Mouse (Mus musculus) fat pad, adult 2 months (tissue): ENCODE results near the gene Mrpl23.

ENCODE experiments used
- DNase-seq: peaks from one replicate; pipeline ENCODE4 v3.0.0-alpha.2; 2011; ENCODE audit warnings: low read depth, low spot score; ENCODE audit errors: extremely low read depth

Mrpl23 gene

GRCm38 (mm10) chr7:142551691-142552090 lies 19.2 kb downstream of the Mrpl23 start:
- DNase-seq: no peak

DNA sequence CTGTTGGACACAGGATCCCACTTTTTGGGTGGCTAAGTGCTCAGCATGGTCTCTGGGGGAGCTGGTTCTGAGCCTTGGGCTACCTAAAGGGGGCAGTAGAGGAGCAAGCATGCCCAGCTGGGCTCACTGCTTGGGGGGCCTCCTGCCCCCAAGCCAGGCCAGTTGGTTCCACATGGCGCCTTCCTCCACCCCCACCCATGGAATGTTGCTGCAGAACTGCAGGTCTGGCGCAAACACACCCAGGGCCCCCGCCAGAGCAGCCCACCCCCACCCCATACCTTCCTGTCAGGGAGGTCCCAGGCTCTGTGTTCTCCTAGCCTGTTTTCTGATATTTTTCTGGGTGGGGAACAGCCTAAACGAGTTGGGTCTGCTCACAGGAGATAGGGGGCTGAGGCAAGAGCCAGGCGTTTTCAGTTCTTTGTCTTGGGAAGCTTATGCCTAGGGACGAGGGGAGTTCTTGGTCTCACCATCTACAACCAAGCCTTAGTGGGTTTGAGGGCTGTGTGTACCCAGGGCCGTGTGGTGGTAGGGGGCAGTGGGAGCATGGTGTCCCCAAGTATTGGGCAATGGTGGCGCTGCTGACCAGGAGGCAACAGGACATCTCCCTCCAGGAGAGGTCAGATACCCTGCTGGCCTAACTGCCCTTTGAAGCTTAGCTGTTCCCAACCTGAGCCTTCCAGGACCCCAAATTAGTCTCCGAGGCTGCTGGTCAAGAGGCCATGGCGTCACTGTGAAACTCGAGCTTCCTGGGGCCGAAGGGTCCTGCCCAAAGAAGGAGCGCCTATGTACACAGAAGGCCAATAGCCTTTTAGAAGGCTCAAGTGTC lies 20.3 kb downstream of the Mrpl23 start:
- no peak for DNase-seq

DNA sequence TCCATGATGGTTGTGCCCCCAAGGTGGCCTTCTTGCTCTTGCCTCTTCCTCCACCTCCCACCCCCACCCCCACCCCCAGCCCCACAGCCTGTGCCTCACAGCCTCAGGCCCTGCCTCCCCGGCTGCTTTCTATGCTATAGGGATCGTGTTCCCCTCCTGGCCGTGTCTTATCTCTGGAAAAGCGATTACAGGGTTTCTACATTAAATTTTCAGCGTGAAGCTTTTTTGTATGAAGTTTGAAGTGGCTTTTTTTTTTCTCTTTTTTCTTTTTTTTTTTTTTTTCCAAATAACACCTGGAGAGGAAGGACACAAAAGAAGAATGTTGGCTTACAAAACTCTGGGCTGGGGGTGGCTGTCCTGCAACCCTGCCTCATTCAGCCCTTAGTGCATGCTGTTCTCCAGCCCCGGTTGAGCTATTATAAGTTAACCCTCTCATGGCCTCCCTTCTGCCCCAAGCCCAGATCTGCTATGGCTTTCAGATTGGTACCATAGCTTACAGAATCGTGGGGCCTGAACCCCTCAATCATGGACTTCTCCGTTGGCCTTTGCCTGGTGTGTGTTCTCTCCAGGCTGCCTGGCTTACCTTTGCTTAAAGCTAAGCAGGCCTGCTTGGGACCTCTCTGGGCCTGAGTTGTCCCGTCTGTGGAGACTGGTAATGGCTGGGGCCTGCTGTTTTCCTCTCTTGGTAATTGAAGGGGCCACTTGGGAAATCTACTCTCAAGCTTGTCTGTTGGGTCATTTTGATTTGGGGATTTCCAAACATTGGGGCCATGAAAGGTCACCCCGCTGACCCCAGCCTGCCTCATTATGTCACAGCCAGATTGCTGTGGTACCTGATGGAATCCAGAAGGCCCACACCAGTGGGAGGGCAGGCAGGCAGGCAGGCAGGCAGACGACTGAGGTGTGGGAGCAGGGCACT lies 21.2 kb downstream of the Mrpl23 start:
- DNase-seq: no peak

DNA sequence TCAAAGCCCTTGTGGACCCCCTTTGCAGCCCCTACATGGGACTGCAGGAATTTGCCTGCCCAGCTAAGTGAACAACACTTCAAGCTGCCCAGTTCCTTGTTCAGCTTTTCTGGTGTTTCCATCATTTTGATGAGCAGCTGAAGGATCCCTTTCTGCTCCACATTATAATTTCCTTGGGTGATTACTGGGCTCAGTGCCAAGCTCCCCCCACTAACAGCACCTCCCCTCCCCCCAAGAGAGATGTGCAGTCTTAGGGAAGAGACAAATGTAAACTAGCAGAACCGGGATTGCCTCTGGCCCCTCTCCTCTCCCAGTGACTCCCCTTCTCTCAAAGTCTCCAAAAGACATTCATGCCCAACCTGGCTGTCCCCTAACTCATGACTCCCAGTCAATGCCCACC lies 22.1 kb downstream of the Mrpl23 start:
- no peak for DNase-seq

- no peak for DNase-seq
Observed at GRCm38 (mm10) chr7:142555366-142556088, 23.0 kb downstream of the Mrpl23 start.

- DNase-seq: no peak
Observed at GRCm38 (mm10) chr7:142556089-142556476, 23.6 kb downstream of the Mrpl23 start.

GRCm38 (mm10) chr7:142557696-142558095 lies 25.2 kb downstream of the Mrpl23 start:
- no peak for DNase-seq

DNA sequence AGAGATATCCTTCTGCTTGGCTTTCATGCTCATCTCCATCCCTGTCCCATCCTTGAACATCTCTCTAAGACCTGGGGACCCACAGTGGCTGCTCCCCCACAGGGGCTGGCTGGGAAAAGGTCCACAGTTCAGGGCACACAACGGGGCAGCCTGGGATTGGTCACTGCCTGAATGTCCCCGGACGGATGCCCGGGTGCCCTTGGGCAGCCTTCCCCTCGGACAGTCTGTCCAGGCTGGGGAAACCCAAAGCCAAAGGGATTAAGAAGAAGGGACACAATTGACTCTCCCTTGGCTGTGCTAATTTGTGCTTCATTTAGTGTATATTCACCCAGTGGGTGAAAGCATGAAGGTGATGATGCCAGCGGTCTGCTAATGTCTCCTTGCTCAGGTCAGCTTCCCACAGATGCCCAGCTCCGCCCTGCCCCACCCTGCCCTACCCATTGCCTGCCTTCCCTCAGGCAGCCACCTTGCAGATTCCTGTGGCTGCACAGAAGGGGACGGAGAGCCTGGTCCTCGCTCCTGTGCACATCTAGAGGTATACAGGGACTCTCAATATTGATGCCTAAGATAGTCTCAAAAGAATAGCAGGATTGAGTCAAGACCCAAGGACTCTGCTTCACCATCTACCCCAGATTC lies 26.1 kb downstream of the Mrpl23 start:
- DNase-seq: no peak

DNA sequence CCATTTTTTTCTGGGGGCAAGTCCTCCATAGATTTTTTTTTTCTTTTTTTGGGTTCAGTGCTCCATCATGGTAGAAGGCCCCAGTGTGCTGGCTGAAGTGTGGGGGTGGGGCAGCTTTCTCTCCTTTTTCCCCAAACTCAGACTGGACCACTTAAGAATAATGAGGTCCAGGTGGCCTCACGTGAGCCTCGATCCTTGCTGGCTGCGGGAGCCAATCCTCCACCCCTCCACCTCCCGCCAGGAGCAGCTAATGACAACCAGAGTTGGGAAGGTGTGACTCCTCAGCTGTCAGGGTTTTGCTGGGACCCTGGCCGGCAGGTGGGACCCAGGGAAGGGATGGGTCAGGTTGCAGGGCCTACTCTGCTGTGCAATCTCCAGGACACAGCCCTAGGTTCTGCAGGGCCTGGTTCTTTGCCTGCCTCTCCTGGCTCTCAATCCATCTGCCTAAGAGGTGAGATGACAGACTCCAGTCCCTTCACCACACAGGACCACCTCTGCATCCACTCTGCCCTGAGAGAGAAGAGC lies 27.2 kb downstream of the Mrpl23 start:
- no peak for DNase-seq

DNA sequence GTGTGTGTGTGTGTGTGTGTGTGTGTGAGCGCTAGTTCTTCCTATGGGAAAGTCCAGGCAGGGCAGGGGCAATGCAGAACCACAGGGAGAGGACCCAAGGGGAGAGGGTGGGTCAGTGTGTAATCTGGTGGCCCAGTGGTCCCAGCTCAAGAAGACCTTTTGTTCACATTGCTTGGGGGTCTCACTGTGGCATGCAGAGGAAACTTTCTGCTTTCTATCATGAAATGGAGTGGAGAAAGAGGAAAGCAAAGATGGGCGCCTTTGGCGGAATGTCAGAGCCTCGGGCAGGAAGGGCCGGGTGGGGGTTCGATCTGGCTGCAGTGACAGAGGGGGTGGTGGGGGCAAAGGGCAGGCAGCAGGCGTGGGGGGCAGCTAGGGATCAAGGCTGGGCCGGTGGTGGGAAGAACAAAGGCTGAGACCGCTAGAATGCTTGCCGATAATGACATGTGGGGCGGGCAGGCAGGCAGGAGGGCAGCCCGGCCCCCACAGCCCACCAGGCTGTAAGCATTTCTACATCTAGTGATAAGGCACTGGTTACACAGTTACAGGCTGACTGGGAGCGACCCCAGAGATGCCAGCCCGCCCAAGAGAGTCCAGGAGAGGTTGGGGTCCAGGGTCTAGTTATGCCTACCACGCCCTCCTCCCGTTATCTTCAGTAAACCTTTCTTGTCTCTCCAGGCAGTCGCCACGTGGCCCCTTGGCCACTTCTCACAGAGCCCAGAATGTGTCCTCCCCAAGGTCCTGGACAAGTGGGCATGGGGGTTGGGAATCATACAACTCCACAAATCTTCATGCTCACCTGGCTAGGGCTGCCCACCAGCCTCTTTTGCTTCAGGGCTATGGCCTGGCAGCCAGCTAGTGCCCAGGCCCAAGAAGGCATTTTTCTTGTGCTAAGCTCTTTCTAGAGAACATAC lies 28.7 kb downstream of the Mrpl23 start:
- DNase-seq: no peak

DNA sequence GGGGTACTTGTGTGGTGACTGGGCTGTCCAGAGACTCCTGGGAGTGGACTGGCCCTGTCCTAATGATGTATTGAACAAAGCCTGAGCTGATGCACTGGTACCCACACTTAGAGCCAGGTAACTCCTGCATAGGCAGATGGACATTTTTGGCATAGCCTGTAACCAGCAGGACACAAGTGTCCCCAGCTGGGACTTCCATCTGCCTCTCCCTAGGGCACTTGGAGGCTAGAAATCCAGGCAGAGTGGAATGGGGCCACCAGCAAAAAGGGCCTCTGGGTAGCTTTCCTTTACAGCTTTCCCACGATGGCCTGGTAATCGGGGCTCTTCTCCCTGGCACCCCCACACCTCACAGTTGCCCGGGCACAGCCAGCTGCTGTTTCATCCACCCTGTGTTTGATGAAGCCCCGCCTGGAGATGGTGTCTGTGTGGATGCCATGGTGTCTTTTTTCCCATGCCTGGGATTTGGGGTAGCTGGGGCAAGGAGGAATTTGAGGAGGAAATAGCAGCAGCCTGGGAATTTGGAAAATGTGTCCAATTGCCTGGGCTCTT lies 29.4 kb downstream of the Mrpl23 start:
- no peak for DNase-seq

DNA sequence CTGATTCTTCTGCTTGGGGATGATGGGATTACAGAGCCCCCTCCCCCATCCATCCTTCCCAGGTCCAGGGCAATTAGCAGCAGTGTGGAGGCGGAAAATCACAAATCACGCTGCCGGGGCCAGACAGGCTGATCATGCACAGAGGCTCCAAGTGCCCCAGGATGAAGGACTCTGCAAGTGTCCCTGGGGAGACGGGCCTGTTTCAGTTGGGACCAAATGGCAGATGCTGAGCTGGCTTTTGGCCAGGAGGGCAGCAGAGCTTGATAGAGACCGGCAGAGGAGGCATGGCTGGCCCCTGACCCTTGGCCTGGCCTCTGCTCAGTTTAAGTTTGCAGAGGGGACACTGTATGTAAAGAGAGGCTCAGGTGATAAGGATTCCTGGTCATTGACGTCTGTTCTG lies 30.7 kb downstream of the Mrpl23 start:
- DNase-seq: no peak

DNA sequence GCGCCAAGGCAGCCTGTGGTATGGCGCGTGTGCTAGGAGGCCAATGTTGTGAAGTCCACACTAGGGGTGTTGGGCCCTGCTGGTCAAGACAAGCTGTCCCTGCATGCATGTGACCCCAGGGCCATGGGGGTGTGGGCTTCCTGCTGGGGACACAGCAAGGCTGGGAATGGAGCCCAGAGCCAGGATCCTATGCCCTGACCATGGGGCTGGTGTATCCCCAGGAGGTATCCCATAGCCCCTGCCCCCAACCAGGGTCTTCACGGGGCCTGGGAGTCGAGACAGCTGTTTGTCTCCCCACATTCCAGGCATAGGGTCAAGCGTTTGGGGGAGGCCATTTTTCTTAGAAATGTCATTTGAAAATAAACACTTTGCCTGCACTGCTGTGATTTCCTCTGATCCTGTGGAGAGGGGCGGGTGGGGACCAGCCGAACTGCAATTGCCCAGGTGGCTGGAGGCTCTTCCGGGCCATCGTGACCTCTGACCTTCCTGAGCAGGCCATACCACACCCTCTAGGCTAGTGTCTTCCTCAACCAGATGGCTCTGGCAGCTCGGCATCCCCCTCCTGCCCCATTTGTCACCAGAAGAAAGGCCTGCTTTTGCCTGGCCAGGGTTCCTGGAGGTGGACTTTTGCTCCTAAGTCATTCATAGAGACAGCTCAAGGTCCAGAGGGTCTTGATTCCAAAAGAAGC lies 32.6 kb downstream of the Mrpl23 start:
- no peak for DNase-seq

- no peak for DNase-seq
Observed at GRCm38 (mm10) chr7:142566512-142566911, 34.0 kb downstream of the Mrpl23 start.

DNA sequence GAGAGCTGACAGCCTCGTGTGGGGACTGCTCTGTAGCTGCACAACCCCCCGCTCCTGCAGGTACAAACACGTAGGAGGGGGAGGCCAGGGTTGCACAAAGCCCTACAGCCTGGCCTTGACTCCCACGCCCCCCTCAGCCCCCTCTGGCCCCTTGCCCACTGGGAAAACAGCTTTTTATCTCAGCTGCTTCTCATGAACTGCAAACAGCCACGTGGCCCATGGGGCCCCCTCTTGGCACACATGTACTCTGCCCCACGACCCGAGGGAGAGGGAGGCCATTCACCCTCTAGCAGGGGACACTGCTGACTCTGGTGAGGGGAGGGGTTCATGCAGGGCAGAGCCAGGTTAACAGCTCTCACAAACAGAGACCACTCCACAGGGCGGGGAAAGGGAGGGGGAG lies 36.5 kb downstream of the Mrpl23 start:
- DNase-seq: no peak

GRCm38 (mm10) chr7:142570565-142570964 lies 38.1 kb downstream of the Mrpl23 start:
- DNase-seq: no peak

DNA sequence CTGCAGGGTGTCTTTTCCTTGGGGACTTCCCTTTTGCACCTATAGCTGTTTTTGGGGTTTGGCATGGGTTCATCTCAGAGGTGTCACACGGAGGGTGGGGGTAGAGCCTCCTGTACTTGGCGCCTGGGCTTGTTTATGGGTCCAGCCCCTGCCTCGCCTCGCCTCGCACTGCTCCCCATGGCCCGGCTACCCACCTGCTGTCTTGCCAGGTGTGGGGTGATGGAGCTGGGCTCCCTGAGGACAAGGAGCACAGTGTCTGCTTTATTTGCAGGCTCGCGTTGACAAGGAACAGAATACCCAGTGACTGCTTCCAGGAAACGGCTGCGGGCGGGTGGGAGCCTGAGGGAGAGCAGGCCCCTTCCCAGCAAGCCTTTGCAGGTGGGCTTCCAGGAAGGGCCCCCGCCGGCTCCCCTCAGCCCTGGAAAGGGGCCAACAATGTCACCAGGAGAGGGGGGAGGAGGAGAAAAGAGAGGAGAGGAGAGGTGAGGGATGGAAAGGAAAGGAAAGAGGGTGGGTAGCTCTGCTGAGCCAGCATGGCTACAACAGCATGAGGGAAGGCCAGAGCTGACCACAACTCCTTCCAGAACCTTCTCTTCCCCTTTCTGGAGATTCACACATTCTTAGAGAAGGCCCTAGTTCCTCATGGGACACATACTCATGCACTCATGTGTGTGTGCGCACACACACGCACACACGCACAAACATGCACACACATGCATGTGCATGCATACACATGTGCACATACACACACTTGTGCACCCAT lies 39.2 kb downstream of the Mrpl23 start:
- DNase-seq: no peak

DNA sequence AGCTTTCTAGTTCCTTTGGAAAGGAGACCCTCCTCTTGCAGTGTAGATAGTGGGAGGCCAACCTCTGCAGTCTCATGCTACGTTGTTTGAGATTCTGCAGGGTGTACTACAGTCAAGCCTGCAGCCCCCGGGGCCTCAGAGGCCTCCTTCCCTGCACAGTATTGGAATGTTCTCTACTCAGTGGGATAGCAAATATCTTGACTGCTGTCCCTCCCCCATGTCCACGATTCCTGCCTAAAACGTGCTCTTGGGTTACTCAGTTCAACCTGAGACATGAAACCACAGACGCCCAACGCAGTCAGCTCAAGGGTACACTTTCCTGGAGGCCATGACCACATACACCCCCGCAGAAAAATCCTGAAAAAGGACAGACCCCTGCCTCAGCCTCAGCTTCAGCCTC lies 39.9 kb downstream of the Mrpl23 start:
- DNase-seq: no peak
